Mouse (Mus musculus) heart, postnatal 25 days (tissue): ENCODE results near the gene Psd. TPM values are rescaled to one million over a fixed set of nuclear protein-coding genes. Genes with fewer than 3 reads are reported as not detected.

Experiments used
- DNase-seq: peaks from one replicate; pipeline ENCODE4 v3.0.0; 2022; ENCODE audit warnings: low spot score
- intact Hi-C: fragments of 180-260 bp; cut with DNase I; formaldehyde crosslinking; loops from one replicate; pipeline ENCODE4 v1.15.1; 2025
- total RNA-seq, 2 experiments: library from RNA; stranded (reverse); gene quantifications; 2 replicates each; pipeline ENCODE4 v1.2.3; 2021

Gene Psd
- total RNA-seq, 2 experiments from 2014 or later, result 1.2 to 1.3 TPM

GRCm38 (mm10) chr19:46309651-46310305 lies 17.2 kb downstream of the Psd start:
- DNase-seq, result no peak
- intact Hi-C loops, result loop anchor here (2.0 kb wide), 1 partner anchor 17 kb away; the partner anchor contains the start of gene Psd

GRCm38 (mm10) chr19:46308706-46309435 lies 18.1 kb downstream of the Psd start:
- intact Hi-C loops, result loop anchor here (2.0 kb wide), 1 partner anchor 18 kb away; the partner anchor contains the start of gene Psd
- DNase-seq, result peak; percentile 46

- intact Hi-C loops, result loop anchor here (2.0 kb wide), 1 partner anchor 18 kb away; the partner anchor contains the start of gene Psd
- no peak for DNase-seq
Measured at GRCm38 (mm10) chr19:46308303-46308702, 18.7 kb downstream of the Psd start.

GRCm38 (mm10) chr19:46307781-46308180 lies 19.2 kb downstream of the Psd start:
- DNase-seq, result no peak
- intact Hi-C loops, result loop anchor here (2.0 kb wide), 1 partner anchor 19 kb away; the partner anchor contains the start of gene Psd

- DNase-seq, result no peak
Measured at GRCm38 (mm10) chr19:46306751-46307289, 20.1 kb downstream of the Psd start.

GRCm38 (mm10) chr19:46306268-46306610 lies 20.7 kb downstream of the Psd start:
- DNase-seq, result no peak
- intact Hi-C loops, result no loop called here

More at GRCm38 (mm10) chr19:46306751-46307289, 20.1 kb downstream of the Psd start:
- intact Hi-C loops, result no loop called here

- peak; percentile 79 for DNase-seq
- intact Hi-C loops, result no loop called here
Measured at GRCm38 (mm10) chr19:46305432-46306267, 21.3 kb downstream of the Psd start.

- intact Hi-C loops, result loop anchor here (5.0 kb wide), 1 partner anchor 32 kb away; the partner anchor contains the start of gene Cuedc2
- DNase-seq, result no peak
Measured at GRCm38 (mm10) chr19:46304908-46305333, 22.0 kb downstream of the Psd start.

- DNase-seq, result peak; percentile 97
Measured at GRCm38 (mm10) chr19:46304216-46304841, 22.6 kb downstream of the Psd start, which contains the start of gene Nfkb2. TSS of gene Nfkb2 (plus strand) at chr19:46304320.

GRCm38 (mm10) chr19:46303251-46304215 lies 23.4 kb downstream of the Psd start:
- intact Hi-C loops, result loop anchor here (5.0 kb wide), 1 partner anchor 34 kb away; the partner anchor contains the start of gene Cuedc2
- DNase-seq, result no peak

More at GRCm38 (mm10) chr19:46304216-46304841, 22.6 kb downstream of the Psd start, which contains the start of gene Nfkb2:
- intact Hi-C loops, result loop anchor here (5.0 kb wide), 1 partner anchor 33 kb away; the partner anchor contains the start of gene Cuedc2

- no peak for DNase-seq
- intact Hi-C loops, result loop anchor here (5.0 kb wide), 1 partner anchor 35 kb away; the partner anchor contains the start of gene Cuedc2
Measured at GRCm38 (mm10) chr19:46302551-46302950, 24.4 kb downstream of the Psd start.

GRCm38 (mm10) chr19:46300294-46301045 lies 26.5 kb downstream of the Psd start:
- intact Hi-C loops, result loop anchor here (5.0 kb wide), 1 partner anchor 37 kb away; the partner anchor contains the start of gene Cuedc2
- no peak for DNase-seq

- intact Hi-C loops, result no loop called here
- no peak for DNase-seq
Measured at GRCm38 (mm10) chr19:46296938-46297337, 30.0 kb downstream of the Psd start.

- no peak for DNase-seq
- intact Hi-C loops, result no loop called here
Measured at GRCm38 (mm10) chr19:46290535-46291105, 36.3 kb downstream of the Psd start.

- intact Hi-C loops, result no loop called here
- DNase-seq, result no peak
Measured at GRCm38 (mm10) chr19:46287566-46287965, 39.4 kb downstream of the Psd start.

GRCm38 (mm10) chr19:46286926-46287325 lies 40.0 kb downstream of the Psd start:
- DNase-seq, result no peak

GRCm38 (mm10) chr19:46286047-46286446 lies 40.9 kb downstream of the Psd start:
- intact Hi-C loops, result no loop called here
- DNase-seq, result no peak

More at GRCm38 (mm10) chr19:46286926-46287325, 40.0 kb downstream of the Psd start:
- intact Hi-C loops, result no loop called here
